Mouse (Mus musculus) heart, adult 11 months (tissue): ENCODE measurements around the gene Nup107.

ENCODE experiments used
- DNase-seq: peaks from one replicate; pipeline ENCODE4 v3.0.0; 2022

Nup107 gene

GRCm38 (mm10) chr10:117777103-117777470 is 15.4 kb downstream of the Nup107 start:
- no peak for DNase-seq

- peak; percentile 89 for DNase-seq
Measured at GRCm38 (mm10) chr10:117776281-117777102, 16.0 kb downstream of the Nup107 start.

- DNase-seq = no peak
Measured at GRCm38 (mm10) chr10:117775401-117776144, 16.9 kb downstream of the Nup107 start.

GRCm38 (mm10) chr10:117774817-117775120 is 17.7 kb downstream of the Nup107 start:
- DNase-seq = no peak

- no peak for DNase-seq
Measured at GRCm38 (mm10) chr10:117774011-117774816, 18.3 kb downstream of the Nup107 start.

- DNase-seq = no peak
Measured at GRCm38 (mm10) chr10:117773106-117773720, 19.3 kb downstream of the Nup107 start.

GRCm38 (mm10) chr10:117772364-117773105 is 20.0 kb downstream of the Nup107 start:
- DNase-seq = no peak

GRCm38 (mm10) chr10:117771131-117771510 is 21.4 kb downstream of the Nup107 start:
- DNase-seq = no peak

GRCm38 (mm10) chr10:117770286-117771130 is 22.0 kb downstream of the Nup107 start:
- DNase-seq = no peak

- DNase-seq = no peak
Measured at GRCm38 (mm10) chr10:117769541-117770285, 22.8 kb downstream of the Nup107 start.

GRCm38 (mm10) chr10:117768141-117768440 is 24.4 kb downstream of the Nup107 start:
- DNase-seq = no peak

GRCm38 (mm10) chr10:117767286-117768140 is 25.0 kb downstream of the Nup107 start:
- peak; percentile 74 for DNase-seq

- DNase-seq = no peak
Measured at GRCm38 (mm10) chr10:117766896-117767160, 25.7 kb downstream of the Nup107 start.

- DNase-seq = no peak
Measured at GRCm38 (mm10) chr10:117766111-117766895, 26.2 kb downstream of the Nup107 start.

GRCm38 (mm10) chr10:117765116-117765894 is 27.2 kb downstream of the Nup107 start:
- DNase-seq = peak; percentile 80

- DNase-seq = no peak
Measured at GRCm38 (mm10) chr10:117764598-117764997, 27.9 kb downstream of the Nup107 start.

GRCm38 (mm10) chr10:117763588-117764190 is 28.8 kb downstream of the Nup107 start:
- peak; percentile 85 for DNase-seq

- DNase-seq = peak; percentile 81
Measured at GRCm38 (mm10) chr10:117762966-117763365, 29.5 kb downstream of the Nup107 start.
